Mouse (Mus musculus) adrenal gland, adult 2 months (tissue): Measurements from ENCODE around the gene Ell. TPM values are rescaled to one million over a fixed set of nuclear protein-coding genes. Genes with fewer than 3 reads are reported as not detected.
A peak's percentile ranks its signal among the peaks of the same experiment; 100 is the strongest.

Experiments used
- DNase-seq: peaks from one replicate; pipeline ENCODE4 v3.0.0; 2021
- polyA plus RNA-seq: library from polyadenylated mRNA; depleted of rRNA; stranded (reverse); fragments of >200 nt; gene quantifications from 2 replicates; pipeline ENCODE4 v1.2.3, GENCODE M21; 2012
- total RNA-seq, 2 experiments: library from RNA; stranded (reverse); gene quantifications; 2 replicates each; pipeline ENCODE4 v1.2.3; 2021

The Ell gene
- total and polyA plus RNA-seq, 3 experiments, result 26.1 to 36.1 (median 29.6) TPM

GRCm38 (mm10) chr8:70535701-70536100, 3.6 kb upstream of the Ell start:
- DNase-seq, result no peak

GRCm38 (mm10) chr8:70538024-70538579, 1.2 kb upstream of the Ell start:
- peak; percentile 80 for DNase-seq

- peak; percentile 99 for DNase-seq
Measured at GRCm38 (mm10) chr8:70538633-70539076, 602 bp upstream of the Ell start.

GRCm38 (mm10) chr8:70540013-70540506, 803 bp downstream of the Ell start:
- DNase-seq, result peak; percentile 46

GRCm38 (mm10) chr8:70540507-70541071, 1.3 kb downstream of the Ell start:
- DNase-seq, result no peak

GRCm38 (mm10) chr8:70541081-70541480, 1.8 kb downstream of the Ell start:
- DNase-seq, result no peak

- peak; percentile 92 for DNase-seq
Measured at GRCm38 (mm10) chr8:70544200-70544687, 5.0 kb downstream of the Ell start.

GRCm38 (mm10) chr8:70546412-70546811, 7.2 kb downstream of the Ell start:
- peak; percentile 42 for DNase-seq

- peak; percentile 17 for DNase-seq
Measured at GRCm38 (mm10) chr8:70547762-70548161, 8.5 kb downstream of the Ell start.

GRCm38 (mm10) chr8:70549412-70550184, 10.3 kb downstream of the Ell start:
- DNase-seq, result no peak

GRCm38 (mm10) chr8:70551558-70552161, 12.4 kb downstream of the Ell start:
- DNase-seq, result no peak

GRCm38 (mm10) chr8:70552836-70553235, 13.6 kb downstream of the Ell start:
- DNase-seq, result no peak

GRCm38 (mm10) chr8:70553740-70554139, 14.5 kb downstream of the Ell start:
- peak; percentile 81 for DNase-seq

GRCm38 (mm10) chr8:70555079-70555747, 16.0 kb downstream of the Ell start:
- DNase-seq, result no peak

- DNase-seq, result no peak
Measured at GRCm38 (mm10) chr8:70558334-70558733, 19.1 kb downstream of the Ell start.

GRCm38 (mm10) chr8:70558983-70559382, 19.7 kb downstream of the Ell start:
- no peak for DNase-seq

GRCm38 (mm10) chr8:70560096-70560495, 20.8 kb downstream of the Ell start:
- DNase-seq, result peak; percentile 81

GRCm38 (mm10) chr8:70560564-70560963, 21.3 kb downstream of the Ell start:
- DNase-seq, result no peak

- DNase-seq, result no peak
Measured at GRCm38 (mm10) chr8:70561357-70561756, 22.1 kb downstream of the Ell start.

GRCm38 (mm10) chr8:70561809-70562535, 22.7 kb downstream of the Ell start:
- DNase-seq, result peak; percentile 87

GRCm38 (mm10) chr8:70562802-70563201, 23.5 kb downstream of the Ell start:
- DNase-seq, result peak; percentile 60
